Mouse (Mus musculus) right cerebral cortex, adult 18-20 months (tissue): ENCODE data around the gene Grk1.
A peak's percentile ranks its signal among the peaks of the same experiment; 100 is the strongest.

Experiments
- DNase-seq: peaks from one replicate; pipeline ENCODE4 v3.0.0; 2022; ENCODE audit warnings: mixed read lengths

The Grk1 gene

DNA sequence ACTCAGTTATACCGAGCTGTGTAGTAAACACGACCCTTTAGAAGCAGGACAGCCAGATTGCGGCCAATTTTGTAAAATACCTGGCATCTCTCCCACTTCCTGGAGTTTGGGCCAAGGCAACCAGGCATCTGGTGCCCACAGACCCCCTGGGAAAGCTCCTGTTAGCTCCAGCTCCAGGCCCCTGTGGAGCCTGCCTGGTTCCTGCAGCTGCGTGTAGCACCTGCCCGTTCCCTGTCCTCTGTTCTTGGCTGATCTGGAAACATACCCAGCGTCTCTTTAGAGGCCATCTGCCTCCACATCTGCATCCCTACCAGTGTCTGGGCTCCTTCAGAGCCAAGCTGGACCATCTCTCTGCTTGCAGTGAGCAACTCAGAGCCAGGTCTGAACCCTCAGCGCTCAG, 25.5 kb downstream of the Grk1 start:
- DNase-seq, result no peak

DNA sequence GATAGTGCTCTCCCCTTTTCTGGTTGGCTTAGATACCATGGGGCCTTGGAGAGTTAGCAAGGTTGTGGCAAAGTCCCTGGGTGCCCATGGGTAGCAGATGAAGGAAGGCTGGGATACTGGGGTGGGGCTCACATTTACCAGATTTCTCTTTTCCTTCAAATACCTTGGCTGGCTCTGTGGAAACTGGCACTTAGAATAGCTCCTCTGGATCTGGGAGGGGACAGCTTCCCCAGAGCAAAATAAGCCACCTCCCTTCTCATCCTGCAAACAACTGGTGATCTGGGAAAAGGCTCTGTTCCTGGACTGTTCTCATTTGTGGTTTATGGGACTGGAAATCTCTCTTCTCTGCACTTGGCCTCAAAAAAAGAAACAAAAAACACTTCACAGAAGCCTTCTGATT, 26.0 kb downstream of the Grk1 start:
- no peak for DNase-seq

DNA sequence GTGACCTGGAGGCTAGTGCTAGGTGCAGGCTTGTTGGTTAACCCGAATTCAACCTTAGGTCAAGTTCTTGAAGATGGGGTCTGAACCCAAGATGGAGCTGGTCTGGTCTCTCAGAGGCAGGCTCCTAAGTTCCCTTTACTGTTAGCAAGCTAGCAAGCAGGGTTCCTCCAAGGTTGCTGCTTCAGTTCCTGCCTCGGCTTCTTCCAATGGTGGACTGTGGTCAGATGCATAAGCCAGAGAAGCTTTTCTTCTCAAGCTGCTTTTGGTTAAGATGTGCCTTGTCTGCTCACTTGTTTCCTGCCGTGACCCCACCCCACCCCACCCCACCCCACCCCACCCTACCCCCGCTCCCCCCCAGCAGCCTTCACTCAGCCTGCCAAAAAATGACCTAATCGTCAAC, 28.2 kb downstream of the Grk1 start:
- DNase-seq, result no peak

DNA sequence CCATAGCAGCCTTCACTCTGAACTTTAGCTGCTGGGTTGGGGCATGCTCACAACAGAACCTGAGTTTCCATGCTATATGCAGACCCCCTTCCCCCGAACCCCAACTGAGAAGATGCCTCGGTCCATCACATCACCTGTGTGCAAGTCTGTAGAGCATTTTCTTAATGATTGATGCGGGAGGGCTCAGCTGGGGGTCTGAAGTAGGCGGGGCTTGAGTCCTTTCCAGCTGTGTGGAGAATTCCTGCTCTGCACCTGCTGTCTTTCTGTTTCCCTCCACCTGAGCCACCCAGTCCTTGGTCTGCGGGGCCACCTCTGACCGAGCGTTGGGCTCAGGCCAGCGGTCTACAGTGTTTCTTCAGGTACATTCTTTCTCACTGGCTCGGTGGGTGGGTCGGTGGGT, 30.0 kb downstream of the Grk1 start, which contains the start of gene Tmem255b:
Gene Tmem255b (plus strand): TSS at position 301 of the 400 bp plus-strand sequence.
- no peak for DNase-seq

DNA sequence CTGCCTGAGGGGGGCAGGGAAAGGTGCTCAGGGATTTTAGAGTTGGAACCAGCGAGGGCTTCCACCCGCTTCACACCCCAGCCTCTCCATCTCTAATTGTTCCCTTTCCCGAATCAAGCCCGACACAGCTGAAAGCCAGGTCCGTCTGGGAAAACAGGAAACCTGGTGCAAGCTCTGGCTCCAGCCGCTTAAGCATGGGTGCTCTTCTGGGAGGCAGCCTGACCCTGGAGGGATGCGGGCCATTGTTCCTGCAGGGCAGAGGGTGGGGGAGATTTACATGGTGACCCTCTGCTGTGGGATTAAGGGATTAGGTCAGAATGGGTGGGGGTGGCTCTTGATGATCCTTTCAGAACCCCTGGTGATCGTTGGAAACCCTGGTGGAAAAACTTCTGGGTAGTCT, 31.2 kb downstream of the Grk1 start:
- DNase-seq, result no peak

DNA sequence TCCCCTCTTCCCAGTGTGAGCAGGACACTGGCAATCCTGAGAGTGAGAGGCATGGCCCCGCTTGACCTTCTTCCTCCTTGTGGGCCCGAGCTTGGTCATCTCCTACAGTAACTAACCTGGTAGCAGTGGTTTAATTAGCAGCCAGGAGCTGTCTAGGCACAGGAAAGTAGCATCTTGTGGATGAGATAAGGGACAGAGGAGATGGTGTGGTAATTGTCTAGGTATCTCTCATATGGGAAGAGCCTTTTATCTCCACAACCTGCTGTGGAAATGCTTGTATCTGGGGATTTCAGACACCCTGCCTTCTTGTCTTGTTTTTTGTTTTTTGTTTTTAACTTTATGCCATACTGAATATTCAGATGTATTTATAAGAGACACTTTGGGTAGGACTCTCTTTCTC, 32.6 kb downstream of the Grk1 start:
- DNase-seq, result no peak

DNA sequence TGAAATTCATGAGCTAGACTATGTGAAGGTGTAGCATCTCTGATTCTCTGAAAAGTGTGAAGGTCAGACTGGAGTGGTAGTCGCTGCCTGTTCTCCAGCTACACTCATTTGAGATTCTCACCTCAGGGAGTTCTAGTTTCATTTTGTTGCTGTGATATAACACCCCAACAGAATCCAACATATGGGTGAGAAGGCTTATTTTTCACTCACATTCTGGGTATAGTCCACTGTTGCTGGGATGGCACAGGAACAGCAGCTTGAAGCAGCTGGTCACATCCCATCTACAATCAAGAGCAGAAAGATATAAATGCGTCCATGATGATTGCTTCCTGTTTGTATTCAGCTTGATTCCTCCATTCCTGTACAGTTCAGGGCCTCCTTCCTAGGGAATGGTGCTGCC, 37.3 kb downstream of the Grk1 start:
- no peak for DNase-seq

DNA sequence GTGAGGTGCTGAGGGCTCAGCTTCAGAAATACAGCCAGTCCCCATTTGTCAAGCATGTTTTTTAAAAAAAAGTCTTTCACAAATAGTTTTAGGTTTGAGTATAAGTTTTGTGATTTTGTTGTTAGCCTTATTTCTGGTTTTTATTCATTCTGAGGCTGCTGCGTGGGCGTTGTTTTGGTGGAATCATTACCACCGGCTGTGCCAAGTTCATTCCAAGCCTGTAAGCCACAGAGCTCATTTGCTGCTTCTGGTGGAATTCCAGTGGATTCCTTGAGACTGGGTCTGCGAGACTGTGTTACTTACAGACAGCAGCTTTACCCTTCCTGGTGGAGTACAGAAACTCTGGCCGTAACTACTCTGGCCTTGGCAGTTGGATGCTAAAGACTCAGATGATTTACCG, 41.6 kb downstream of the Grk1 start:
- DNase-seq, result no peak

DNA sequence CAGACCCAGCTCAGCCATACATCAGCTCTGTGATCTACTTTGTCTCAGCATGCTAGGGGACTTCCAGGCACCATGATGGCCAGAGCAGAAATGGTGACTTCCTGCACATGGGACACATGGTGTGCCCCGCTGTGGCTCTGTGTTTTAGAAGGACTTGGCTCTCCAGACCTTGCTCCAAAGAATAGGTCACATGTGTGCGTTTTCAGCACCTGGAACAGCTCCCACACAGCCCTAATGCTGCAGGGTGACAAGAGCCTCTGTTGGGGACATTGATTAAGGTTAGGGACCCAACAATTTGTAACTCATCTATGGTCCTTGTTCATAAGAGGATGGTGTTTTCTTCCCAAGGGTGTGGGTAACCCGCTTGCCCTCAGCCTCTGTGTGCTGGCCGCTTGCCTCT, 43.3 kb downstream of the Grk1 start:
- DNase-seq, result no peak

DNA sequence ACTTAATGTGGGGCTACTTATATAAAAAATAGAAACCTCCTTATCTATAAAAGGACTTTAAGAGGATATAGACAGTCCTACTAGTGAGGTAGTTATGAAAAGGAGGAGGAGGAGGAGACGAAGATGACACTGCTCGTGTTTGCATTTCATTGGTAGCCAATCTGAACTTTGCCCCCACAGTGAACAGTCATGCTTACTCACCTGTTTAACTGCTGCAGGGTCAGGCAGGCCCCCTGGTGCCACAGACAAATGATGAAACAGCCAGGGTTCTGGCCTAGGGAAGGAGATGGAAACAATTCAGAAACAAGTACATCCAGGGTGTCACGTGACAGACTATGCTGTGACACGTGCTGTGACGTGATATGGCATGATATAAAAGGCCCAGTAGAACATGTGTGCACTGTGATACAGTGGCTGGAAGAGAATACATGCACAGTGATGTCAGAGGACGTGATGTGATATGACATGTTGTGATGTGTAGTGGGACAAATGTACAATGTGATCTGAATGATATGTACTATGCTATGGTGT, 46.9 kb downstream of the Grk1 start:
- DNase-seq, result no peak

DNA sequence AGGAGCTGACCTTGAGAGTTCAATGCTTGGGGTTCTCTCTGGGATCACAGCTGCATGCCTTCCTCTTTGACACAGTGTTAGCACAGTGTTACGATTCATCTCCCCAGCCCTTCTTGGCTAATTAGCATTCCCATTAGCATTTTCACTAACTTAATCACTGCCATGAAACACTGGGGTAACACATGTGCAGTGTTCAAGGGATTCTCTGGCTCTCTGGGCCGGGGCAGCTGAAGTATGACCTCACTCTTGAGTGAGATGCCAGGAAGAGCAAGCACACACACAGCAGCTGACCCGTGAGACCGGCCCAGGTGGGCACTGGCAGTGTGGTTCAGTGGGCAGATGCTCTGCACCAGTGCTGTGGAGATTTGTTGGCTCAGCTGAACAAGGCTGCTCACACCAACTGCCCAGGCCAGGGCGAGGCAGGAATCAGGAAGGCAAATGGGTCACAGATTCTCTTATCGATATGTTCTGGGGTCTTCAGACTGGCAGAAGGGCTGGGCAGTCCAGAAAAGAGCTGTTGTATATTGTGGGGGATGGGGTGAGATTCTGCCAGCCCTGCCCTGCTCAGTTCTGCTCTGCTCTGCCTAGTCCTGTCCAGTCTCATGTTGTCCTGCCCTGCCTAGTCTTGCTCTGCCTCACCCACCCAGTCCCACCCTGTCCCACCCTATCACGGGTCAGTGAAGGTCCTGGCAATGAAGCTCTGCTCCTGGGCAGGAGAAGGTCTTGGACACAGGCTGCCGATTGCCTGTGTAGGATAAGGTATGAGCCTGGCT, 49.6 kb downstream of the Grk1 start:
- peak; percentile 19 for DNase-seq

DNA sequence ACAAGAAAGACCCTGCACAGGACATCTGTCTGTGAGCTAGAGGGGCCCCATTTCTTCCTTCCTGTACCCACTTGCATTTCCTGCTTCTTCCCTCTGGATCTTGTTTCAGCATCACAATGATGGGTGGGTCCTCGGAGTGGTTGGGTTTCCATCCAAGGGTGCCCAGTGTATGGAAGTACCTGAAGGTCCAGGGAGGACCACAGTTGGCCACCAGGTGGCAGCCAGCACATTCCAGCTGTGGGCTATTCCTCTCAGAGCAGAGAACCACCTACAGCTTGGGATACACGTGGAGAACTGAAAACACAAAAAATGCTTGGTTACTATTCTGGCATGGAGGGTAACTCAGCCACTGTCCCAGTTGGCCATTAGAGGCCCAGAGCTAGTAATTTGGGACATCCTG, 50.4 kb downstream of the Grk1 start:
- peak; percentile 68 for DNase-seq

DNA sequence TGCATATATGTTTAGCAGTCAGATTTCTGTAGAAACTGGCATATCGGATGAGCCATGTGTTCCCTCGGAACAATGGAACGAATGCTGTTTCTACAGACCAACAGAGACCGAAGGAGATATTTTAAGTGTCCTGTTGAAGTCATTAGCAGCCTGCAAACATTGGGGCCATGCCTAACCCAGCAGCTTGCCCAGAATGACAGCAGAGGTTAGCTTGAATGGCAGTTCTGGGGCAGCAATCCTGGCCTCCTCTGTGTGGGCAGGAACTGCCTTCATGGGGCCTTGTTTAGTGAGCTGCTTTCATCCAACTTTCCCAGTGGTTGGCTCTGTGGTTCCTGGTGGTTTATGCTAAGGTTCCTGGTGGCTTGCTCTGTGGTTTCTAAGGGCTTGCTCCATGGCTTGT, 54.5 kb downstream of the Grk1 start:
- no peak for DNase-seq

DNA sequence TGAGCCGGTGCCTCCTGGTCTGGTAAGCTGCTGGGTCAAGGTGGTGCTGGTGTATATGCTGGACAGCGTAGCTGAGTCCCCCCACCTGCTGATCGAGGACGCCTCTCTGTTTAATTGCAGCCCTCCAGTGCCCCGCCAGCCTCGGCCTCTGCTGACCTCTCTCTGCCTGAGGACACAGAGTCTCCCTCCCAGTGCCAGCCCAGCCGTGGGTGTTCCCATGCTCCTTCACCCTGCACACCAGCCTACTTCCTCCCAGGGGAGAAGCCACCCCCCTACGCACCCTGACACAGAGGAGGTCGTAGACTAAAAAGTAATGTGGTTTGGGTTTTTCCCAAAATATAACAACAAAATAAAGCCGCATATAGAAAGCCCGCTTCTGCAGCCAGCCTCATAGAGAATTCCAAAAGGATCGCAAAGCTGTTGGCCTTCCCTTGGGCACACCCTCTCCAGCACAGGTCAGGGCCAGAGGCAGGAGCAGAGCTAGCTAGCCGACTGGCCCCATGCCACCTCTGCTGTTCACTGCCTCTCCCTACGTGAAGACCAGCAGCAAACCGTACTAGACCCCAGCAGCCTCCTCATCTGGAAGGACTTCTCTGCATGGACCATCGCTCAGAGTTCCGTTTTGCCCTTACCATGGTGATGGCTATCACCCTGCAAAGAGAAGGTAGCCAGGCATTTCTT, 56.3 kb downstream of the Grk1 start:
- no peak for DNase-seq

DNA sequence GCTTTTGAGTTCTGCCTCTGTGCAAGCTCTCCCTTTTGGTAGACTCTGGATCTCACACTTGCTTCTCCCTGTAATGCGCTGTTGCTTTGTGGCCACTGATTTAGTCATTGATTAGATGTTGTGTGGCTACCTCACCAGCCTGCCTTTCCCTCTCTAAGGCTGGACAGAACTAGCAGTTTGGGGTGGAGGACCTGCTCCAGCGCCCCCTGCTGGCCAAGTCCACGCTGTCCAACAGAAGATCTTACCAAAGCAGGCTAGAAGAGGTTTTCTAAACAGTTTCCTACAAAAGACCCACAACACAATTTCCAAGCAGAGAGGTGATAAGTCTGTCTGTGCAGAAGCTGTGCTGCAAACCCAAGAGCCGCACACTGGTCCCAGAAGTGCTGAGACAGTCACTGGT, 57.0 kb downstream of the Grk1 start:
- DNase-seq, result peak; percentile 64

DNA sequence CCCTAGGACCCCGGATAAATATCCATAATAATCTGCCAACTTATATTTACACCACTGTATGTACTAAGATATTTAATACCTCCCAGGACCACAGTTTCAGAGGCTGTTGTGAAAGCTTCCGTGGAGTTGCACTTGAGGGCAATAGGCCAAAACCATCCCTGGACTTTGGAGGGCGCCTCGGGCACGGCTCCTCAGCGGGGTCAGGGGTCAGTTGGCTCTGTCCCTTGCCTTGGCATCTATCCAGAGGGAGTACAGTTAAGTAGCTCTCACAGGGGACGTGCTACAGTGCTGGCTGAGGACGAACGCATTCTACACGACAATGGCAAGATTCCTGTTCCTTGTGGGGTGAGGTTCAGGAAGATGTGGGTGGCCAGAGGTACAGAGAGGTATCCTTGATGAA, 57.5 kb downstream of the Grk1 start:
- peak; percentile 13 for DNase-seq

DNA sequence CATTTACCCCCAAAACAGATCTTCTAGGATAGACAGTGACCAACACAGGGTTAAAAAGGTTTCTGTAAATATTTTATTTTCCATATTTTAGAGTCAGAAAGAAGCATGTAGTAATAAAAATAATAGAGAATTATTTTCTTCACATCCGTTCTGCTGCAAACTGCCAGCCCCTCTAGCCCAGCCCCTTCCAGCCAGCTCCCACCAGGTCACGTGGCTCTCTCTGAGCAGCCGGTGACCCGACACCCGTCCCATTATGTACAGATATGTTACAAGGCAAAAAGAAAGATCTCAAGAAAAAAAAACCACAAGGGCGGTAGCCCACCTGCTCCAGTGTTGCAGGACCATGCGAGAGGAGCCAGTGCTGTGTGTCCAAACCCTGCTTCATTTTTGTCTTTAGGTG, 60.4 kb downstream of the Grk1 start:
- DNase-seq, result no peak

DNA sequence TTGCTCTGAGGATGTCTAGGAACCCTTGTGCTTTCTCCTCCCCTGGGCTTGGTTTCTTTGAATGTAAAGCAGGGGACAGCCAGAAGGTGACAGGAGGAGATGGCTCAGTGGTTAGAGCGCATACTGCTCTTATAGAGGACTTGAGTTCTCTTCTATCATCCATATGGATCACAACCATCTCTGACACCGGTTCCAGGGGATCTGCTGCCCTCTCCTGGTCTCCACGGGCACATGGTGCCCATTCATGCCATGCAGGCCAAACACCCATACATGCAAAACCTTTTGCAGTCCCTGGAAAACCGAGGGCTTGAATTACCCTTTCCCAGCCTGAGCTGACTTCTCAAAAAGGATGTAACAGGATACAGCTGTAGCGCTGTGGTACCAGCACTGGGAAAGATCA, 62.1 kb downstream of the Grk1 start:
- no peak for DNase-seq

DNA sequence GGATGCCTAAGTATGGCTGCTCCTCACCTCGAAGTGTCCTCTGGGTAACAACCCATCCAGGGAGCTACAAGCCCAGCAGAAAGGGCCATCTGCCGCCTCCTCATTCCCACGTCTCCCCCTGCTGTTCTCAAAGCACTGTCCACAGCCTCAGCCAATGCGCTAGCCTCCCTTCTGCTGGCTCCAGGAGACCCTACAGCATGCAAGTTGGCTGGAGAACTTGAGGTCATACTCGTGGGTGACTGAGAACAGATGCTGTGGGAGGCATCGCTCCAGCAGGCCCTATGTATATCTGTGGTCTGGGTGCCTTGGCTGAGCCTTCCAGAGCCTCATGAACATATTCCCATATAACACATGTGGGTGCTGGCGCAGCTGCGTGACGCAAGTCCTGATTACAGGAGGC, 63.9 kb downstream of the Grk1 start:
- DNase-seq, result peak; percentile 55

DNA sequence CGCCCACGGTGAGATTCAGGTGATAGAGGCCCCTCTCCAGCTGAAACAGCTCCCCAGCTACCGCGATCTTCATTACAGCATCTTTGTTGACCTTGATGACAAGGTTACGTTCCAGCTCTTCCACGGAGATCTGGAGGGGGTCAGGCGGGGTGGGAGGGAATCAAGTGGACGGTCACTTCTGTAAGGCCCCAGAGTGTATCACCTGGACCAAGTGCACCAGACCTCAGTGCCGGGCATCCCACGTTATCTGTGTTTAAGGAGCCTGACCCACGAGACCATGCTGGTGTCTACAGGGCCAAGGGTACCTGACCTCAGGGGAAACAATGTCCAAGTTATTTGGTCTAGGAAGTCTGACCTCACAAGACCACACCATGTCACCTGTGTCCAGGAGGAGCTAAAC, 66.6 kb downstream of the Grk1 start:
- no peak for DNase-seq
